In genomic region chr2:19145881-19146280, GRCm38 (mm10) we compare ENCODE assay signal across 8 mouse cellular contexts. TPM values are rescaled to one million over a fixed set of nuclear protein-coding genes. Genes with fewer than 3 reads are reported as not detected.
DNase-seq lines count a peak whose midpoint lies in the region; ATAC-seq lines count a peak whose summit lies in the region.

No protein-coding gene starts in this region.

- H3K4me3 ChIP-seq in heart, embryonic 11.5 days (ENCODE audit: low read depth, low read length) = no peak overlapping the region

- no peaks in the 10 kb centered on the region for H3K27me3 ChIP-seq in heart, embryonic 11.5 days (ENCODE audit: control insufficient read depth, insufficient read depth, low read length)

- ATAC-seq in heart, embryonic 11.5 days (replicated peaks; ENCODE audit: insufficient number of reproducible peaks, low FRiP score, low TSS enrichment) = no peak
- no peak for ATAC-seq in inflammation-experienced regulatory T-cells, adult 6 months

- no peaks in the 10 kb centered on the region for H3K36me3 ChIP-seq in heart, embryonic 11.5 days (ENCODE audit: control insufficient read depth, insufficient read depth, low read length)

- DNase-seq in heart, adult 11 months = peak; percentile 93
- peak; percentile 34 for DNase-seq in adrenal gland, adult 8-10 months
- DNase-seq in heart, adult 9 months (ENCODE audit: low spot score in 2 of 2) = peak; percentile 3 to 31
- peak; percentile 53 to 63 for DNase-seq in kidney, postnatal 4 days
- DNase-seq in thymus, postnatal 10 days (ENCODE audit: low spot score in 2 of 2) = no peak
- no peak for DNase-seq in gastrocnemius, postnatal 4 days (ENCODE audit: low spot score in 2 of 2)

- peaks cover 9% of the 10 kb centered on the region; the same call in 1 of the 2 replicates for H3K4me1 ChIP-seq in heart, embryonic 11.5 days (ENCODE audit: control insufficient read depth, insufficient read depth, low read length)

- H3K4me2 ChIP-seq in heart, embryonic 11.5 days = no peak overlapping the region

- H3K27ac ChIP-seq in heart, embryonic 11.5 days (ENCODE audit: low read depth, low read length) = no peak overlapping the region

- no peaks in the 10 kb centered on the region for H3K9me3 ChIP-seq in heart, embryonic 11.5 days (replicated peaks; ENCODE audit: control insufficient read depth, low read length)

- no peak overlapping the region for H3K9ac ChIP-seq in heart, embryonic 11.5 days (ENCODE audit: low read depth, low read length)

- 57% methylated on average over 2 of the region's 2 CpGs for WGBS in heart, embryonic 11.5 days (ENCODE audit: insufficient replicate concordance)

RNA-seq across cellular contexts. Expression of gene Armc3, which starts 53.2 kb away (rescaled TPM):
- polyA plus RNA-seq in heart, embryonic 11.5 days (2014; fragmentation: Nextera tagmentation; extraction: Ambion mirVana) = 0.13 and 0.28 TPM in 2 replicates
- under 1 TPM in 1 of 4 experiments, not detected in 3; 0.10 TPM for total RNA-seq in adrenal gland, adult 8-10 months (2022)
- 1 to 10 TPM; 2.9 to 4.2 (median 4.1) TPM for polyA plus RNA-seq in inflammation-experienced regulatory T-cells, adult 6 months (2017; shearing (Covaris generic))
- under 1 TPM in 1 of 2 experiments, not detected in 1; 0.12 TPM for total RNA-seq in gastrocnemius, postnatal 4 days (2021)

Comparison
In these comparisons a context has a peak if more than half of its experiments do, and no peak if none do; other contexts are left out.
1. DNase-seq: peak in heart, adult 11 months (single experiment), adrenal gland, adult 8-10 months (single experiment), heart, adult 9 months (2 of 2) and kidney, postnatal 4 days (2 of 2); none in thymus, postnatal 10 days (0 of 2) and gastrocnemius, postnatal 4 days (0 of 2).